Comparison of ENCODE assay signal across 7 mouse cellular contexts in the genomic region with DNA sequence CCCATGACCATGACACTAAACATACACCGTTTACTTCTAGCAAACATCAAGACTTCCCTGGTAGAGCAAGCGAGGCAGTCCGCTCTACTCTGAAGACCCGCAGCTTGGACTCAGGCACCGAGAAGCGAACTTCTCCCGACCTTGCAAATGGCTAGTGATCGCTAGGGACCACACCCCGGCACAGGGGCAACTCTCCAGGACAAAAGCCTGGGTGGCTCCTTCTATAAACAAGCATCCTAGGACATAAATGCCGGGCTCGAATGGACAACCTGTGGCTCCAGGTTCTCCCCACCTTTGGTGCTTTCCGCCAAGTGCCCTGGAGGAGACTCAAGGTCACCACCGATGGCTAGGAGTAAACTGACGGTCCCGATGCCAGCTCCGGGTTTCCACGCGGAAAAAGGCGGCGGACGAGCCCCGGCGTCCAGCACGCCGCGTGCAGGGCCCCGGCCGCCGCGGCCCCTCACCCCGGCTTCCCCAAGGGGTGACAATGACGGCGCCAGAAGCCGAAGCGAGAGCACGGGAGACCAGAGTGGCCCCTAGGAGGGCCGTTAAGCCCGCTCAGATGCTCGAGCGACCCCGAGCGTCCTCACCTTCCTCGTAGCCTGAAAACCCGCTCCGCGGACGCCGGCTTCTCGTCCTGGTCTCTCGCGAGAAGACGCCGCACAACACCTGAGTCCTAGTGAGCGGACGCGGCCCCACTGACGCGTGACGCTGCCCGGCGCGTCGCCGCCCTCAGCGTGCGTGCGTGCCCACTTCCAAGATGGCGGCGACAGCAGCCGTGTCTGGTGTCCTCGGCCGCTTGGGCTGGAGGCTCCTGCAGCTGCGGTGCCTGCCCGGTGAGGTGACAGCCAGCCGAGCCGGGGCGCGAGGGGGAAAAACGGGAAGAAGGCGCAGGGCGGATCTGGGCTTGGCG. TPM values are rescaled to one million over a fixed set of nuclear protein-coding genes. Genes with fewer than 3 reads are reported as not detected.
A peak's percentile ranks its signal among the peaks of the same experiment; 100 is the strongest.
DNase-seq lines count a peak whose midpoint lies in the region; ATAC-seq lines count a peak whose summit lies in the region.

A gene (plus strand): TSS at position 660 of the 913 bp plus-strand sequence.
A gene (minus strand): TSS at position 697 of the 913 bp plus-strand sequence.

- no peaks in the 10 kb centered on the region for H3K9me3 ChIP-seq in embryonic facial prominence, embryonic 11.5 days (replicated peaks; ENCODE audit: control insufficient read depth, low read length)
- H3K9me3 ChIP-seq in limb, embryonic 11.5 days (ENCODE audit: control insufficient read depth, low read length): no peaks in the 10 kb centered on the region
- no peaks in the 10 kb centered on the region for H3K9me3 ChIP-seq in midbrain, embryonic 14.5 days (ENCODE audit: control insufficient read depth, low read length)

- peak; percentile 96 for ATAC-seq in embryonic facial prominence, embryonic 11.5 days (replicated peaks; ENCODE audit: insufficient number of reproducible peaks, low FRiP score, low TSS enrichment, low read depth)
- peak; percentile 97 for ATAC-seq in limb, embryonic 11.5 days (ENCODE audit: insufficient number of reproducible peaks, low FRiP score, low TSS enrichment, low read depth)
- ATAC-seq in midbrain, embryonic 14.5 days (ENCODE audit: low FRiP score, low TSS enrichment): peak; percentile 98

- WGBS in embryonic facial prominence, embryonic 11.5 days: under 1% methylated on average over 82 of the region's 82 CpGs
- WGBS in limb, embryonic 11.5 days: under 1% methylated on average over 82 of the region's 82 CpGs
- WGBS in midbrain, embryonic 14.5 days: under 1% methylated on average over 82 of the region's 82 CpGs

- peak within 1 kb of the TSS; percentile 89 for H3K4me2 ChIP-seq in embryonic facial prominence, embryonic 11.5 days (ENCODE audit: low read depth, low read length)
- H3K4me2 ChIP-seq in limb, embryonic 11.5 days (ENCODE audit: low read depth, severe bottlenecking): peak within 1 kb of the TSS; percentile 76
- peak within 1 kb of the TSS; percentile 91 for H3K4me2 ChIP-seq in midbrain, embryonic 14.5 days (ENCODE audit: low read length)

- H3K4me1 ChIP-seq in embryonic facial prominence, embryonic 11.5 days (ENCODE audit: control insufficient read depth, insufficient read depth, low read length): no peaks in the 10 kb centered on the region
- peaks cover 5% of the 10 kb centered on the region; the same call in 1 of the 2 replicates for H3K4me1 ChIP-seq in limb, embryonic 11.5 days (ENCODE audit: control insufficient read depth, insufficient read depth, low read length)
- peaks cover 15% of the 10 kb centered on the region for H3K4me1 ChIP-seq in midbrain, embryonic 14.5 days (ENCODE audit: control insufficient read depth, insufficient read depth, low read length)

- peak within 1 kb of the TSS; percentile 91 for H3K4me3 ChIP-seq in embryonic facial prominence, embryonic 11.5 days (ENCODE audit: low read depth, low read length)
- H3K4me3 ChIP-seq in limb, embryonic 11.5 days (ENCODE audit: low read depth, low read length): peak within 1 kb of the TSS; percentile 92
- peak within 1 kb of the TSS; percentile 88 for H3K4me3 ChIP-seq in midbrain, embryonic 14.5 days (replicated peaks; ENCODE audit: low read depth, low read length)

- peak within 1 kb of the TSS; percentile 65 for H3K27ac ChIP-seq in embryonic facial prominence, embryonic 11.5 days (replicated peaks; ENCODE audit: low read depth, low read length)
- H3K27ac ChIP-seq in limb, embryonic 11.5 days (replicated peaks; ENCODE audit: low read depth, low read length): peak within 1 kb of the TSS; percentile 65
- H3K27ac ChIP-seq in midbrain, embryonic 14.5 days (replicated peaks; ENCODE audit: low read depth, low read length): peak within 1 kb of the TSS; percentile 93

- DNase-seq in adrenal gland, postnatal 14 days: peak; percentile 96
- peak; percentile 97 for DNase-seq in embryonic facial prominence, embryonic 11.5 days (ENCODE audit: low spot score)
- DNase-seq in heart, adult 11 months: peak; percentile 99
- peak; percentile 95 for DNase-seq in kidney, adult 18-20 months
- peak; percentile 96 for DNase-seq in limb, embryonic 11.5 days (ENCODE audit: low spot score)
- peak; percentile 99 for DNase-seq in midbrain, embryonic 14.5 days
- peak; percentile 90 to 93 for DNase-seq in spleen, adult 18-20 months

- peak within 1 kb of the TSS; percentile 92 for H3K9ac ChIP-seq in embryonic facial prominence, embryonic 11.5 days (replicated peaks; ENCODE audit: low read length)
- peak within 1 kb of the TSS; percentile 90 for H3K9ac ChIP-seq in limb, embryonic 11.5 days (ENCODE audit: low read length)
- H3K9ac ChIP-seq in midbrain, embryonic 14.5 days (replicated peaks; ENCODE audit: low read length): peak within 1 kb of the TSS; percentile 93

- H3K27me3 ChIP-seq in embryonic facial prominence, embryonic 11.5 days (ENCODE audit: control insufficient read depth, insufficient read depth, low read length): no peaks in the 10 kb centered on the region
- no peaks in the 10 kb centered on the region for H3K27me3 ChIP-seq in limb, embryonic 11.5 days (ENCODE audit: control insufficient read depth, insufficient read depth, low read length)
- no peaks in the 10 kb centered on the region for H3K27me3 ChIP-seq in midbrain, embryonic 14.5 days (ENCODE audit: control insufficient read depth, insufficient read depth, low read length)

- H3K36me3 ChIP-seq in embryonic facial prominence, embryonic 11.5 days (replicated peaks; ENCODE audit: control insufficient read depth, insufficient read depth, low read depth, low read length): no peaks in the 10 kb centered on the region
- no peaks in the 10 kb centered on the region for H3K36me3 ChIP-seq in limb, embryonic 11.5 days (ENCODE audit: control insufficient read depth, insufficient read depth, low read length)
- H3K36me3 ChIP-seq in midbrain, embryonic 14.5 days (ENCODE audit: control insufficient read depth, insufficient read depth, low read length): peaks cover 5% of the 10 kb centered on the region; the same call in 1 of the 2 replicates

RNA-seq across cellular contexts. Expression of the first gene that starts in this region (rescaled TPM):
- 269 and 282 TPM in 2 replicates for total RNA-seq in adrenal gland, postnatal 14 days (2021)
- 51.9 and 52.8 TPM in 2 replicates for polyA plus RNA-seq in embryonic facial prominence, embryonic 11.5 days (2014; fragmentation: Nextera tagmentation; extraction: Ambion mirVana)
- 63.5 and 64.0 TPM in 2 replicates for polyA plus RNA-seq in limb, embryonic 11.5 days (2014; fragmentation: Nextera tagmentation; extraction: Ambion mirVana)
- 54.9 and 56.0 TPM in 2 replicates for polyA plus RNA-seq in midbrain, embryonic 14.5 days (2014; fragmentation: Nextera tagmentation; extraction: Ambion mirVana)

RNA-seq across cellular contexts. Expression of the second gene that starts in this region (rescaled TPM):
- 107 and 122 TPM in 2 replicates for total RNA-seq in adrenal gland, postnatal 14 days (2021)
- 123 and 139 TPM in 2 replicates for polyA plus RNA-seq in embryonic facial prominence, embryonic 11.5 days (2014; fragmentation: Nextera tagmentation; extraction: Ambion mirVana)
- 129 and 131 TPM in 2 replicates for polyA plus RNA-seq in limb, embryonic 11.5 days (2014; fragmentation: Nextera tagmentation; extraction: Ambion mirVana)
- 166 and 200 TPM in 2 replicates for polyA plus RNA-seq in midbrain, embryonic 14.5 days (2014; fragmentation: Nextera tagmentation; extraction: Ambion mirVana)

Comparison
In these comparisons a context has a peak if more than half of its experiments do, and no peak if none do; other contexts are left out.
1. Peak in every context shown above with its lines: DNase-seq, ATAC-seq, H3K4me3 ChIP-seq and H3K27ac ChIP-seq.